In genomic region chr16:10586546-10586945, GRCm38 (mm10) we compare ENCODE assay signal across 11 mouse cellular contexts. TPM values are rescaled to one million over a fixed set of nuclear protein-coding genes. Genes with fewer than 3 reads are reported as not detected.
DNase-seq lines count a peak whose midpoint lies in the region; ATAC-seq and TF ChIP-seq lines count a peak whose summit lies in the region.
"Had no signal": no experiment of that assay in that cellular context is flagged by ENCODE, and none has a peak within 500 bp of the region (broad histone marks: within the 10 kb centered on the region; RNA-seq: fewer than 3 reads in every experiment).

No protein-coding gene starts in this region.

- H3K36me3 ChIP-seq in intestine, postnatal 0 days (ENCODE audit: control insufficient read depth, insufficient read depth), result peaks cover 37% of the 10 kb centered on the region
- no peaks in the 10 kb centered on the region for H3K36me3 ChIP-seq in intestine, embryonic 15.5 days
- peaks cover 69% of the 10 kb centered on the region for H3K36me3 ChIP-seq in neural tube, embryonic 15.5 days

- H3K4me1 ChIP-seq in intestine, postnatal 0 days (replicated peaks; ENCODE audit: control insufficient read depth, insufficient read depth, low read length), result no peaks in the 10 kb centered on the region
- no peaks in the 10 kb centered on the region for H3K4me1 ChIP-seq in intestine, embryonic 15.5 days (replicated peaks)
- H3K4me1 ChIP-seq in neural tube, embryonic 15.5 days, result no peaks in the 10 kb centered on the region
- H3K4me1 ChIP-seq: embryonic facial prominence, embryonic 12.5 days; neural tube, embryonic 12.5 days had no signal

- H3K9ac ChIP-seq in intestine, postnatal 0 days (ENCODE audit: low read depth, low read length), result no peak overlapping the region
- no peak overlapping the region for H3K9ac ChIP-seq in intestine, embryonic 15.5 days
- H3K9ac ChIP-seq in neural tube, embryonic 15.5 days (replicated peaks), result no peak overlapping the region
- H3K9ac ChIP-seq: embryonic facial prominence, embryonic 12.5 days; neural tube, embryonic 12.5 days had no signal

- TF ChIP-seq CTCF in intestine, postnatal 0 days (IDR thresholded peaks at IDR 0.05; ENCODE audit: low read depth), result peak; percentile 60
- TF ChIP-seq CTCF in brain, embryonic 14.5 days (IDR thresholded peaks at IDR 0.05; ENCODE audit: borderline replicate concordance, extremely low read depth, insufficient read depth, insufficient read length), result peak; percentile 24; the same call in 1 of the 2 replicates

- ATAC-seq in intestine, postnatal 0 days, result no peak
- no peak for ATAC-seq in intestine, embryonic 15.5 days
- ATAC-seq in neural tube, embryonic 15.5 days (ENCODE audit: low FRiP score), result no peak

- WGBS in intestine, postnatal 0 days, result 84% methylated on average over 3 of the region's 3 CpGs
- 80% methylated on average over 3 of the region's 3 CpGs for WGBS in intestine, embryonic 15.5 days
- 86% methylated on average over 3 of the region's 3 CpGs for WGBS in neural tube, embryonic 15.5 days

- H3K27ac ChIP-seq in intestine, postnatal 0 days (ENCODE audit: low read depth, low read length), result no peak overlapping the region
- no peak overlapping the region for H3K27ac ChIP-seq in intestine, embryonic 15.5 days
- H3K27ac ChIP-seq in neural tube, embryonic 15.5 days (replicated peaks), result no peak overlapping the region
- H3K27ac ChIP-seq: embryonic facial prominence, embryonic 12.5 days; neural tube, embryonic 12.5 days had no signal

- H3K9me3 ChIP-seq in intestine, postnatal 0 days (ENCODE audit: control insufficient read depth), result no peaks in the 10 kb centered on the region
- H3K9me3 ChIP-seq in intestine, embryonic 15.5 days, result no peaks in the 10 kb centered on the region
- no peaks in the 10 kb centered on the region for H3K9me3 ChIP-seq in neural tube, embryonic 15.5 days (replicated peaks)
- H3K9me3 ChIP-seq: embryonic facial prominence, embryonic 12.5 days; neural tube, embryonic 12.5 days had no signal

- H3K4me2 ChIP-seq in intestine, postnatal 0 days (replicated peaks; ENCODE audit: low read depth), result no peak overlapping the region
- H3K4me2 ChIP-seq in intestine, embryonic 15.5 days (replicated peaks), result no peak overlapping the region
- H3K4me2 ChIP-seq in neural tube, embryonic 15.5 days, result no peak overlapping the region
- H3K4me2 ChIP-seq: embryonic facial prominence, embryonic 12.5 days; neural tube, embryonic 12.5 days had no signal

- no peak overlapping the region for H3K4me3 ChIP-seq in intestine, postnatal 0 days (ENCODE audit: low read depth, low read length)
- H3K4me3 ChIP-seq in intestine, embryonic 15.5 days (replicated peaks), result no peak overlapping the region
- H3K4me3 ChIP-seq in neural tube, embryonic 15.5 days (replicated peaks), result no peak overlapping the region
- H3K4me3 ChIP-seq: embryonic facial prominence, embryonic 12.5 days; neural tube, embryonic 12.5 days had no signal

- DNase-seq in cerebellum, postnatal 10 days, result peak; percentile 29 to 58
- DNase-seq in cerebellum, postnatal 25 days, result no peak
- DNase-seq in 3T3-L1 (ENCODE audit: low read depth, low spot score) (peak; percentile 64), MN1 (ENCODE audit: low spot score) (no peak)
- peak; percentile 12 for DNase-seq in brain, embryonic 14.5 days (ENCODE audit: low read depth)
- DNase-seq: spleen, adult 18-20 months had no signal

- H3K27me3 ChIP-seq in intestine, postnatal 0 days (replicated peaks; ENCODE audit: control insufficient read depth, insufficient read depth, low read length), result no peaks in the 10 kb centered on the region
- no peaks in the 10 kb centered on the region for H3K27me3 ChIP-seq in intestine, embryonic 15.5 days (replicated peaks)
- no peaks in the 10 kb centered on the region for H3K27me3 ChIP-seq in neural tube, embryonic 15.5 days (replicated peaks)
- H3K27me3 ChIP-seq: embryonic facial prominence, embryonic 12.5 days; neural tube, embryonic 12.5 days had no signal

- no peak for TF ChIP-seq POLR2A in brain, embryonic 14.5 days (IDR thresholded peaks at IDR 0.05; ENCODE audit: borderline replicate concordance, extremely low read depth, insufficient read depth, insufficient read length, poor library complexity, severe bottlenecking)

RNA-seq across cellular contexts. Expression of gene Clec16a, which starts 41.4 kb away (rescaled TPM):
- polyA plus RNA-seq in intestine, postnatal 0 days (2015; fragmentation: Nextera tagmentation; extraction: Ambion mirVana), result 30.4 and 31.0 TPM in 2 replicates
- polyA plus RNA-seq in intestine, embryonic 15.5 days (2015; fragmentation: Nextera tagmentation; extraction: Ambion mirVana), result 26.8 and 27.2 TPM in 2 replicates
- 27.8 and 39.3 TPM in 2 replicates for polyA plus RNA-seq in brain, embryonic 14.5 days (2012; rRNA removed)
- 62.6 and 71.6 TPM in 2 replicates for polyA plus RNA-seq in neural tube, embryonic 15.5 days (2015; fragmentation: Nextera tagmentation; extraction: Ambion mirVana)

RNA-seq across cellular contexts. Expression of gene Dexi, which starts 43.7 kb away (rescaled TPM):
- polyA plus RNA-seq in intestine, postnatal 0 days (2015; fragmentation: Nextera tagmentation; extraction: Ambion mirVana), result 8.9 and 9.3 TPM in 2 replicates
- polyA plus RNA-seq in intestine, embryonic 15.5 days (2015; fragmentation: Nextera tagmentation; extraction: Ambion mirVana), result 14.1 and 14.7 TPM in 2 replicates
- 36.2 and 50.3 TPM in 2 replicates for polyA plus RNA-seq in brain, embryonic 14.5 days (2012; rRNA removed)
- polyA plus RNA-seq in neural tube, embryonic 15.5 days (2015; fragmentation: Nextera tagmentation; extraction: Ambion mirVana), result 17.4 and 18.3 TPM in 2 replicates

Comparison
In these comparisons a context has a peak if more than half of its experiments do, and no peak if none do; other contexts are left out.
1. DNase-seq: peak in cerebellum, postnatal 10 days (2 of 2), 3T3-L1 (single experiment) and brain, embryonic 14.5 days (single experiment); none in cerebellum, postnatal 25 days (0 of 2) and MN1 (single experiment).